Mouse (Mus musculus) layer of hippocampus, adult 9-11 months (tissue): Measurements from ENCODE around the gene Oosp3.

Experiments used
- DNase-seq: peaks from one replicate; pipeline ENCODE4 v3.0.0; 2022

Oosp3 gene

DNA sequence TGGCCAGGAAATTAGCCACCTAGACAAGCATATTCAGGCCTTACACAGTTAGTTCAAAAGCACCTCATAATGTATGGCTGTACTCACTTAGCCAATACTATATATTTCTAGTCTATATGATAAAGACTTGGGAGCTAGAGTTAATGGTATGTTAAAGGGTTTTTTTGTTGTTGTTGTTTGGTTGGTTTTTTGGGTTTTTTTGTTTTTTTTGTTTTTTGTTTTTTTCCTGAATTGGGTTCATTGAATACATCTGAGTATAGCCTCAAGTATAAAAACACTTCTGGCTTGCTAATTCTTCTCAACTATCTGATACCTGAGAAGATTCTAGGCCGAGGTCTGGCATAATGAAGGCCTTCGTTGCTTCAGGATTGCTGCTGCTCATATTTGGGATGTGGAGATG, at the start of gene Oosp3:
Oosp3 (plus strand) TSS at position 301 of the 400 bp plus-strand sequence.
- no peak for DNase-seq

DNA sequence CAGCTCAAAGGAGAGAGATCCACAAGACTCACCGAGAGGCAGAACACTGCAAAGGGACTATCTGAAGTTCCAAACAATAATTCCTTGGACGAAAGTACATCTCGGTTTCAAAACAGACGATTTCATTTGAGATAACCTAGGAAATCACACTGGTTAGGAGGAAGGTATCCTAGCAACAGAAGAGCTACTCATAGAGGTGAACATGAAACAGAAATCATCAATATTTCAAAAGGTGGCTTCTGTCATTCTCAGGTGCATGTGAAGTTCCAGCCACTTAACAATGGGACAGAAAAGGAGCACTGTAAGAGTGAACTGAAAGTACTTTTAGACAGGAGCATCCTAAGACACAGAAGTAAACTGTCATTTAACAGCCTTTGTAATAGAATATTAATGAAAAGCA, 47.3 kb upstream of the Oosp3 start:
- no peak for DNase-seq

DNA sequence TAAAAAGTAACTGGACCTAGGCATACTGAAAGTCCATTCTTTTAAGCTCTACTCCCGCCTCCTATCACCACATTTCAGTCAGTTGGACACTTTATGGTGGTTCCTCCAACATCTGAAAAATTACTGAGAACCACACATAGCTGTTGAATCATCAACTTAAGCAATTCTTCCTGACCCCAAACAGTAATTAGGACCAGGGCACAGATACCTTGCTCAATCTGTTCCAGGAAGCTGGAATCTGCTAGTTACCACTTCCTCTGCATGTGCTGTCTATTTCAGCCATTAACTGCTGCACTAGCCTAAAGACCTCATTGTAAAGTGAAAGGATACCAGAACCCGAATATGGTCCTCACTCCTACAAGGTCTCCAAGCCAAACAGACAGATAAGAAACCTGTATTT, 37.7 kb upstream of the Oosp3 start:
- no peak for DNase-seq

DNA sequence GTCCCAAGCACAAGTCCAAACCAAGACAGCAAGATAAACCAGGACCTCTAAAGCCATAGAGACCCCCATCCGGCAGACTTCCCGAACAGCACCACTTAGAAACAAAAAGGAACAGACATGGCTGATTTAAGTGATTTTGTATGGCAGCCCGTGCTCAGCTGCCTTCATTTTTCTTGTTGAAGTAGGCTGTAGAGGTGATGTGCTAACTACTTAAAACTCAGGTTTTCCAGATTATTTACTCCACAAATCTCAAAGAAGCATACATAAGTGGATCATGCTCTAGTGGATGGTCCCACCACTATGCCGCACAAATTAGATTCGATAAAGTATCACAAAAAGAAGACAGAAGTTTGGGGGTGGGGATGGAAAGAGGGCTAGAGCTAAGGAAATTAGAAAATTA, 36.4 kb upstream of the Oosp3 start, which contains the start of gene Oosp2:
Oosp2 (minus strand) TSS at position 101 of the 400 bp plus-strand sequence.
- no peak for DNase-seq

- no peak for DNase-seq
These were observed 35.3 kb upstream of the Oosp3 start for GRCm38 (mm10) chr19:11661562-11661961.

- DNase-seq: no peak
These were observed 6.0 kb upstream of the Oosp3 start, which contains the start of gene Oosp1 for GRCm38 (mm10) chr19:11690839-11691238. TSS of gene Oosp1 (minus strand) at chr19:11691150.

DNA sequence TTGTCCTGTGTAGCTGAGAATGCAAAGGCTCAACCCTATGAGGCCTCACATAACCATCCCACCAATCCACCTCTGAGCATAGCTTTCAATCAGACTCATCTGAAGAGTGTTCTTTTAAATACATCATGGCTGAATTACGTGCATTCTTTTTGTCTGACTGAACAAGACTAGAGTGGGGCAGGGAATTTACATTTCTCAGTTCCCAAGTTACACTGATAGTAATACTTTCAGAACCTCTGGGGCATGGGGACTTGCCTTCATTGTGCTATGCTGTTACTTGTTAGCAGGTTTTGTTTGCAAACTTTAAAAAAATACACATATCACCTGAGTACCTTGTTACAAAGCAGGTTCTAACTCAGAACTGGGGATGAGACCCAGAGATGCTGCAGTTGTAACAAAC, 5.4 kb upstream of the Oosp3 start:
- DNase-seq: no peak

DNA sequence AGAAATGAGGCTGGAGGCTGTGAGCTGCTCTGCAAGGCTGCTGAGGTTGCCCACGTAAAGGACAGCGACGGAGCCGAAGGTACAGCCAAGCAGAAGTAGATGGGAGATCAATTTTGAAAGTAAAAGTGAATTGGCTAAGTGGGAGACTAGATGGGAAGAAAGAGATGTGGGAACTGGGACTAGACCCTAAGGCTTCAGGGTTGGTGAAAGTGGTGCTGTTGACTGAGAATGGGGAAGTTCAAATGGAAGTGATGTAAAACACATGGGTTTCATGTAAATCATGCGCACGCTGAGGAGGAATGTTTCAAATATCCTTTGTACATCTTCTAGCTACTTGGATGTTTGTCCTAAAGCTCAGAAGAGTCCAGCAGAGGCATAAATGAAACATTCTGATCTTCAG, 1.5 kb downstream of the Oosp3 start:
- DNase-seq: no peak

- no peak for DNase-seq
These were observed 15.6 kb downstream of the Oosp3 start for GRCm38 (mm10) chr19:11712451-11712850.

DNA sequence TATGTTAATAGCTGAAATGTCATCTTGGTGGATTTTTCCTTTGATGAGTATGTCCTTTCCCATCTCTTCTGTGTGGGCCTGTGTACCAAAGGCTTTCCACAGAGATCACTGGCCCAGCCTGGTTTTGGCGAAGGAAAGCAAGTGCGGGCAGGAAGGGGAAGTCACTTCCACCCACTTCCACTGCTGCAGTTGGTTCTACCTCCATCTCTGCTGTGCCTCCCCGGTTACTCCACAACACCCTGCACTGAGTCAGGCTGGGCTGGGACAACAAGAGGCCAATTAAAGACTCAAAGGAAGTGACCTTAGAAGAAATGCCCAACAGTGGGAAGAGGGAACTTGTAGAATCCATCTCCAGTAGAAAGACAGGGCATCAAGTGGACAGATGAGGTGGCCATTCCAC, 23.2 kb downstream of the Oosp3 start:
- DNase-seq: no peak

DNA sequence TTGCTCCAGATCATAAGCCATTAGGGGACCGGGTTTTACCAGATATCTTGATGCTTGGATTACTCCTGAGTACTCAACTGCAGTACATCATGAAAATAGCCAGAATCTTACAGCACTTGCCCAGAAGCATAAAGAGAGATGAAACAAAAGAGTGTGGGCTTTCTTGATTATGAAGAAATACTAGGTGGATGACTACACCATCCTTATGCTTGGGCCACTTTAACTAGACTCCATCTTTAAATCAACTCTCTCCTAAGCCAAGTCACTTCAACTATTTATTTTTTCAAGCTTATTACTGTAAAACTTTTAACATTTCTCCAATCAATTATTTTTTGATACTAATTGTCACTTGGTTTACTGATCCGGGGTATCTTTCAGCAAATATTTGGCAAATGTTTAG, 27.0 kb downstream of the Oosp3 start:
- DNase-seq: no peak

GRCm38 (mm10) chr19:11724275-11724674, 27.4 kb downstream of the Oosp3 start:
- no peak for DNase-seq

DNA sequence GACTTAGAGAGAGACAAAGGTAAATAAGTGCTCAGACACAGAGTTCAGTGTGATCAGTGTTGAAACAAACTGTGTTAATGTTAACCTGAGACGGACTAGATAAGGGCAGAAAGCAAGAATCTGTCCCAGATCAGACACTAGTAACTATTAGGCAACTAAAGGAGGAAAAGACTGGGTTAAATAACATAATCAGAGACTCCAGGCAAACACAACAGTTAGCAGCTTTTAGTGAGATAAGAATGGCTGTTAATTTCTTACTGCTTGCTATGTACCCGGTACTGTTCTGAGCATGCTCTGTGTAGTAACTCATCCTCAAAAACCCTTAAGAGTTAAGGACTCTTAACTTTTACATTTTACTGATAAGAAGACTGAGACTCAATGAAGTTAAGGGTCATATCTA, 29.1 kb downstream of the Oosp3 start:
- DNase-seq: no peak

- DNase-seq: no peak
These were observed 30.4 kb downstream of the Oosp3 start for GRCm38 (mm10) chr19:11727304-11727703.

DNA sequence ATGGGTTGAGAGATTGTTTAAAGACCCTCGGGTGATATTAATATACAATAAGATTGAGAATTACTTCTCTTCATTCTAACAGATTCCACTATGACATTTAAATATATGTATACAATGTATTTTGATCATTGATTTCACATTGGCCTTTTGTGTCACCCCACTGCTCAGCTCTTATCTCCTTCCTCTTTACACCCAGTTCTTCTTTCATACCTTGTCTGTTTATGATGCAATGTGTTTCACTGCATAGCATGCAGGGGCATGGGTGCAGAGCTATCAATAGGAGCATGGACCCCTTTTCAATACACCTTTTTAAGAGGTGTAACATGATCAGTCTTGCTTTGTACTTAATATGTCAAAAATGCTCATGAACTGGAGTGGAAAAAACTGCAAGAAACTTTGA, 33.4 kb downstream of the Oosp3 start:
- DNase-seq: no peak

DNA sequence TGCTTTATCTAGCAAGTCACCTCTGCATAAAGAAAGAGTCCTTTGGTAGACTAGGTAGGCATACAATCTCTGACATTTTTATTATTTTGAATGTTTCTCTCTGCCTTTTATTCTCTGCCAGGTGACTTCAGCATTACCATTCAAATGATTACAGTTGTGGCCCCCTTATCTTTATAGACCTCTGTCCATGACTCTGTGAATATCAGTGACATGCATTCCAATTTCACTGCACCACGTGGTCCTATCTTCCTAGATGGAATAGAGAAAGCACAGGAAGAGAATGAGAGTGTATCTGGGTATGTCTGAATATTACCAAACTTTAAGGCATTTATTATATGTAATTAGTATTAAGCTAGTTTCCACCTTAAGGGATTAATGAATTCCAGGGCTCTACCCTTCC, 39.6 kb downstream of the Oosp3 start:
- no peak for DNase-seq

GRCm38 (mm10) chr19:11745680-11746079, 48.8 kb downstream of the Oosp3 start:
- DNase-seq: no peak

GRCm38 (mm10) chr19:11747298-11747697, 50.4 kb downstream of the Oosp3 start, which contains the start of gene Gif:
TSS of gene Gif (plus strand) at chr19:11747554.
- DNase-seq: no peak
